Mouse (Mus musculus) thymus, postnatal 0 days (tissue): ENCODE measurements at regions not wholly inside any gene's neighbourhood (a gene's known extent, or its start where the extent isn't known, plus 50 kb on each side); places are given as distances from the start of the nearest gene placed in this dataset.

Source experiments
- DNase-seq: peaks from one replicate; pipeline ENCODE4 v3.0.0-alpha.2; 2015; ENCODE audit warnings: low spot score

GRCm38 (mm10) chr9:102782926-102783850 lies 51.5 kb upstream of the Ryk start:
- no peak for DNase-seq

DNA sequence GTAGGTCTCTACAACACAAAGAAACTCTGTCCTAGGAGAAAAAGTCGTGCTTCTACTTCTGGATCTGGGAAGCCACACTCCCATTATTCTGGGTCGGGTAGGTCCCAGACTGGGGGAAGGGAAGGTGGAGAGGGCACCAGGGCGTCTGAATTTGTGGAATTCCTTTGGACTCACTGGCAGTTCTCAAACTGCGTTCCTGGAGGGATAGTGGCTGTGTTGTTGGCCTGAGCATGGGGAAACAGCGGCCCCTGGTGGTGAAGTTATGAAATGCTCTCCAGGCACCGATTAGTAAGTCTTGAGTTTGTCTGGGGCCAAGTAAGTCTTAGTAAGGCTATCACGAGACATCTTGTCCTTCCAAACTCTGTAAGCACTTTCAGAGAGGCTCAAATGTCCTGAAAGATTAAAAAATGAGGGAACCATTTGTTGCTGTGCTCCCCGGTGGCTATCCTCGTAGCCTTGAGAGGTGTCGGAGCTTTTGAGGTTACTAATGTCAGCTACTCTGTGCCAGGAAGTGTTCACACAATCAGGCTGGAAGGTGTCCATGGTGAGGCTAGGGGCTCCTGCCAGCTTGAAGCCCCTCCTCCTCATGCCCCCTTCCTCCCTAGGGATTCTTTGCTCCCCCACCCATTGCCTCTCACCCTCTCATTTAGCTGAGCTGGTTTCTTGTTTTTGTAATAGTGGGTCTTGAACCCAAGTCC lies 50.2 kb upstream of the Ryk start:
- peak; percentile 61 for DNase-seq
